Mouse (Mus musculus) cerebellum, adult 2 months (tissue): ENCODE data around the gene Olfr605.
"Not testable (repeated sequence)": the region's sequence is repeated elsewhere in the genome, so short reads cannot be mapped to it uniquely, and the experiment has no call there.

ENCODE experiments used
- CTCF ChIP-seq: fragments of 200-500 bp; IDR thresholded peaks from 2 replicates; pipeline ENCODE4 v1.5.1; 2011; ENCODE audit warnings: low read depth, mild to moderate bottlenecking, control low read depth, low read length, moderate library complexity, borderline replicate concordance; ENCODE audit not compliant: insufficient read depth
- POLR2A ChIP-seq: fragments of 200-500 bp; IDR thresholded peaks from 2 replicates; pipeline ENCODE4 v1.6.1; 2011; ENCODE audit warnings: low read length, control low read depth, borderline replicate concordance; ENCODE audit not compliant: insufficient read depth

DNA sequence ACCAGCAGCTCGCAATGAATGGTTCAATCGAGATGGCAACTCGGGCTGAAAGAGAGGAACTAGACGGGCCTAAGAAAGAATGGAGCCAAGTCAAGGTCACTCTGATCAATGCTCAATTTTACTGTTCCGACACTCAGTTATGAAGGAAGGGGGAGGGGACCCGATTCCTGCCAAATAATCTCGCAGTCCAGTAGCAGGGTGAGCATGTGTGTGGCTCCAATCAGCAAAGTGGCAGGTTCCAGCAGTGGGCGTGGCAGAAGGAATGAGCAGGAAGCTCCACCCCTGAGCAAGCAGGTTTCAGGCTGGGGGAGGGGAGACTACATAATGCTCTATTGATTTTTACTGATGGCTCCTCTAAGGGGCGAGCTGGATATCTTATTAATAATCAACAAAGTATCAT lies 31.9 kb upstream of the Olfr605 start:
- not testable (repeated sequence) for TF ChIP-seq CTCF, POLR2A
